Mouse (Mus musculus) adrenal gland, postnatal 10 days (tissue): Measurements from ENCODE around the gene Sult2a6. TPM values are rescaled to one million over a fixed set of nuclear protein-coding genes. Genes with fewer than 3 reads are reported as not detected.
A peak's percentile ranks its signal among the peaks of the same experiment; 100 is the strongest.

Source experiments
- DNase-seq: peaks from one replicate; pipeline ENCODE4 v3.0.0; 2021; ENCODE audit warnings: mixed read lengths
- long read RNA-seq, 2 experiments: library from polyadenylated mRNA; stranded (forward); transcript quantifications; one replicate each; pipeline ENCODE4 v2.0.0; 2021
- total RNA-seq, 2 experiments: library from RNA; stranded (reverse); gene quantifications; 2 replicates each; pipeline ENCODE4 v1.2.3; 2021

Sult2a6 gene
- 10 to 100 TPM in 1 of 2 experiments, 1 to 10 TPM in 1; 5.6 to 14.2 TPM for total RNA-seq
- long read RNA-seq, experiment 1, transcript Sult2a6-201 (6 exons, 961 nt) = major isoform, 5 of 10 reads
- long read RNA-seq, experiment 1, partial matches to known transcripts = 0 of 10 reads
- long read RNA-seq, experiment 1, other reads (novel, unspliced or antisense) = 5 of 10 reads
- long read RNA-seq, experiment 2 = 0 reads

DNA sequence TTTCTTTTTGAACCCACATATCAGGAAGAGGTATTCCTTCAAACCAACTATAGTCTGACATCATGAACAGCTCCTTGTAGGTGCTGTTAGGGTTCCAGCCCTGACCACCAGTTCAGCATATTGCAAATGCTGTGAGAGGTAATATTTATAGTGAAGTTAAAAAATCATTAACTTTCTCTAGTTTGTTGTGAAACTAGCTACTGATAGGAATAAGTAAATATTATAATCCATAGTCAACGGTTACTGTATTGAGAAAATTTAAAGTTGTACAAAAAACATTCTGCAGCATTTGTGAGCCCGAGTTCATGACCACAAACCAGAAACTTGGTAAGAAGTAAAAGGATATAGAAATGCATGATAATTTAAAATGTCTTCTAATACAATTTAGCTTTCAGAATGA is at the start of gene Sult2a6:
Gene Sult2a6, minus strand, starts transcription at position 101 of the 400 bp plus-strand sequence.
- no peak for DNase-seq

DNA sequence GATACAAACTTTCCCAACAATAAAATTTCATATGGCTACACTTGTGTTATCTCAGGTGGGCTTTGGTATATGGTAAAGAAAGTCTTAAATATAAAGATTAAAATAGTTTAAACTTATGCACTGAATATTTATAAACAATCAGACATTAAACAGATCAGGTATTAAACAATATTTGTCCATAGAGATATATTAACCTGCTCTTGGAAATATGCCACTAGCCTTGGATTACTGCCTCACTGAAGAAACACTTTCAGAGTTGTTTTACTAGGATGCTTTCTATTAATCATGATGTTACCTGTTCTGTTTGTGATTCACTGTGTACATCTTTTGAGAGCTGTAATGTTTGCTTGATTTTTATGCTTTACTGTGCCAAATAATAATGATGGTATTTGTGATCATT is 39.4 kb downstream of the Sult2a6 start:
- DNase-seq = no peak

DNA sequence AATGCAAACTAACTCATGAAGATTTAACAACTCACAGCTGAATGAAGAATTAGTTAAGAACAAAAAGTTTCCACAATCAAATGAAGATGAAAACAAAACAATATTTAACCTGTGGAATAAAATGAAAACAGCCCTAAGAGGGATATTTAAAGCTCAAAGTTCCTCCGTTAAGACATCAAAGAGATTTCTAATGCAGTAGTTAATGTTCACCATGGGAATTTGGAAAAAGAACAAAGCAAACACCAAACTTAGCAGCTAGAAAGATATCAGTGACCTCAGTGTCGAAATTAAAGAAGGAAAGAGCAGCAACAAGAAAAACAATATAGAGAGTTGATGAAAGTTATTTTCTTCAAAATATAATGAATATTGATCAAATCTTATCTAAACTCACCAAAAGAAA is 51.3 kb downstream of the Sult2a6 start:
- no peak for DNase-seq

DNA sequence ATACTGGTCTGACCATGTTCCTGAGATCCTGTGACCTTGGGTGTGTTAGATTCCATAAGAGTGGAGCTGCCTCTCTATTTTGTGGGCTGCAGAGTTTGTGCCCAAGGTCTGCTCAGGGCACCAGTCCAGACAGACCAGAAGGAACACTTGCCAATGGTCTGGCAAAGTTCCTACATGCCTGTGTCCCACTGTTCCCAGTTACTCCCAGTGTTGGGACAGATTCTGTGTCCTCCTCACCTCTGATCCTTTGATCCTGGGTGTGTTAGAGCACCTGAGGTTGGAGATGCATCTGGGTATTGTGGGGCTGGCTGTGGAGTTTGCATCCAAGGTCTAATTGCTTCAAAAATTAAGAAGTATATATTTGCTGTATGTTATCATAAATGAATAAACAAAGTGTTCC is 52.2 kb downstream of the Sult2a6 start:
- DNase-seq = peak; percentile 4

Other genes starting within 250 kb of the Sult2a6 start
- 1 to 10 TPM; 1.8 to 2.3 TPM for gene Sult2a3, start 131.8 kb downstream of the Sult2a6 start, total RNA-seq
- gene Obox8, start 78.7 kb upstream of the Sult2a6 start, total RNA-seq = not detected
- gene Sult2a8, start 191.9 kb upstream of the Sult2a6 start, total RNA-seq = 10 to 100 TPM; 12.8 to 24.5 TPM
- gene Sult2a7, start 239.4 kb upstream of the Sult2a6 start, total RNA-seq = not detected